Mouse (Mus musculus): ENCODE measurements around the gene Cfl1.
A peak's percentile ranks its signal among the peaks of the same experiment; 100 is the strongest.
"Not testable (repeated sequence)": the region's sequence is repeated elsewhere in the genome, so short reads cannot be mapped to it uniquely, and the experiment has no call there.

The Cfl1 gene

DNA sequence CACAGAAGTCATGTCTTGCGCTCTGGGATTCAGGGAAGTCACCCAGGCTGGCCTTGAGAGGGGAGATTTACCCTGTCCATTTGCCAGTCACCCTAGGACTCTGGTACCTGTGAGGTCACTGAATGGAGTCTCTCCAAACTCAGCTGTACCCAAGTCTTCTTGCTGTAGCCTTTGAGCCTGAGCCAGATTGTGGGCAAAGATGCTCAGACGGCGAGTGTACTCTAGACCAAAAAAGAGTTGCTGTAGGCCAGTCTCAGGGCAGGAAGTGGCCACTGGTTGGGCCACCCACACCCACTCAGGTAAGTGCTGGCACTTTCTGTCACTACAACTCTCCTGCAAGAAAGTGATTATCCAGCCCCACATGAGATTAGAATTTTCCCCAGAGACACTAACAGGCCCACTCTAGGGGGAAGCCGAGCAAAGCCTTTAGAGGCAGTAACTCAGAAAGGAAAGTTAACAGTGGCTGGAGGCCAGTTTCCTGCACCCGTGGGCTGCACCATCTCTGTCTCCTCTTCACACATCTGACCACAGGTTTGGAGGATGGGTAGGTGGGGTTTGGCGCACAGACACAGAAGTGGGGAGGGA is 23.2 kb upstream of the Cfl1 start:
- no peak for DNase-seq

DNA sequence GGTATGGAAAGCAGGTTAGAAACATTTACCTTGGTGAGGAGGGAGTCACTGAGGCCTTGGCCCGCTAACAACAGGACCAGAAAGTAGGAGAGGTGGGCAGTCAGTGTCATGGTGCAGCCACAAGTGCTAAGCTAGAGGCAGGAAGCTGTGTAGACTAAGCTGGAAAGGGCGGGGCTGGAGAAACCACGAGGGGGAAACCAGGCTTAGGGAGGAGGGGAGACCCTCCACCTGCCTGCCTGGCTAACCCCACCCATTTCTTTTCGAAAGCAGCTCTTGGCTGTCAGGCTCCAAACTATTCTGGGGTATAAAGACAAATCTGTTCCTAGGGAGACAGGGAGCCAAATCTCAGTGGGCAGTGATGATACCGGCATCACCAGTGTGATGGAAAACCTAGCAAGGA is 21.9 kb upstream of the Cfl1 start, which contains the start of gene Ctsw:
Gene Ctsw, minus strand, starts transcription at position 134 of the 400 bp plus-strand sequence.
- no peak for DNase-seq

DNA sequence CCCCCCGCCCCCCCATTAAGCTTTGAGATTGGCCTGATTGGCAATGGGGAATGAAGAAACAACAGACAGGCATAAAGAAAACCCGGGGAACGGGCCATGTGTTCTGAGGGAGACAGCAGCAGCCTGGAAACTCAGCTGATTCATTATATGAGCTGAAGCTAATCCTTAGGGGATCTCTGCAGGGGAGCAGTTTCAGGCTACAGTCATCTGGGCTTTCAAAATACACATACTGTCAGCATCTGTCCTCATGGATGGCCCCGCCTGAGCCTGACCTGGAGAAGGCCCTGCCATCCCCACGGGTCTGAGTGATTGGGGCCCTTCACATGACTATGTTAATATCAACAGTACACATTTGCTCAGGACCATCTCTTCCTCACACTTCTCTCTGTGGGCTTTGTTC is 18.4 kb upstream of the Cfl1 start:
- DNase-seq: no peak

DNA sequence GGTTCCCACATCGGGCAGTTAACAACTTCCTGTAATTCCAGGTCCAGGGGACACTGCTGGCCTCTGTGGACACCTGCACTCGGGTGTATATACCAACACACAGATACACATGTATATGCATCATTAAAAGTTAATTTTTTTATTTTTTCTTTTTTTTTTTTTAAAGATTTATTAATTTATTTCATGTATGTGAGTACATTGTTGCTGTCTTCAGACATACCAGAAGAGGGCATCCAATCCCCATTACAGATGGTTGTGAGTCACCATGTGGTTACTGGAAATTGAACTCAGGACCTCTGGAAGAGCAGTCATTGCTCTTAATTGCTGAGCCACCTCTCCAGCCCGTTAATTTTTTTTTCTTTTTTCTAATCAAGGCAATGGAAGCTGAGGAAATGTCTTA is 17.4 kb upstream of the Cfl1 start:
- no peak for DNase-seq

DNA sequence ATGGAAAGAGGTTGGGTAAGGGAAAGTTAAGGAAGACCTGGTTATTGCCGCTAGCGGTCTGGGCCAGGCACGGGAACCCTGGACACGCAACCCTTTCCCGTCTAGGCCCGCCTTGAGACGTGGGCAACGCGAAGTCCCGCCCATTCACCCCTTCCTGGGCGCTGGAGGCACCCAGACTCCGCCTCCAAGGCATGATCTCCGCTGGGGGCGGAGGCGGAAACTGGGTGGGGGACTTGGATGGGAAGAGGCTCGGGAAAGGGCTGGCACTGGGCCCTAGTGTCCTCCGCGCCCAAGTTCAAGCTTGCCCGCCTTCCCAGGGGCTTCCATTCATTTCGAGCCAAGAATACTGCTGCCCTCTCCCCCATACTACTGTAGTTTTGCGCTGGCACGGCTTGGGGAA is 16.5 kb upstream of the Cfl1 start, which contains the start of gene Efemp2:
Gene Efemp2, plus strand, starts transcription at position 235 of the 400 bp plus-strand sequence.
- DNase-seq: no peak

DNA sequence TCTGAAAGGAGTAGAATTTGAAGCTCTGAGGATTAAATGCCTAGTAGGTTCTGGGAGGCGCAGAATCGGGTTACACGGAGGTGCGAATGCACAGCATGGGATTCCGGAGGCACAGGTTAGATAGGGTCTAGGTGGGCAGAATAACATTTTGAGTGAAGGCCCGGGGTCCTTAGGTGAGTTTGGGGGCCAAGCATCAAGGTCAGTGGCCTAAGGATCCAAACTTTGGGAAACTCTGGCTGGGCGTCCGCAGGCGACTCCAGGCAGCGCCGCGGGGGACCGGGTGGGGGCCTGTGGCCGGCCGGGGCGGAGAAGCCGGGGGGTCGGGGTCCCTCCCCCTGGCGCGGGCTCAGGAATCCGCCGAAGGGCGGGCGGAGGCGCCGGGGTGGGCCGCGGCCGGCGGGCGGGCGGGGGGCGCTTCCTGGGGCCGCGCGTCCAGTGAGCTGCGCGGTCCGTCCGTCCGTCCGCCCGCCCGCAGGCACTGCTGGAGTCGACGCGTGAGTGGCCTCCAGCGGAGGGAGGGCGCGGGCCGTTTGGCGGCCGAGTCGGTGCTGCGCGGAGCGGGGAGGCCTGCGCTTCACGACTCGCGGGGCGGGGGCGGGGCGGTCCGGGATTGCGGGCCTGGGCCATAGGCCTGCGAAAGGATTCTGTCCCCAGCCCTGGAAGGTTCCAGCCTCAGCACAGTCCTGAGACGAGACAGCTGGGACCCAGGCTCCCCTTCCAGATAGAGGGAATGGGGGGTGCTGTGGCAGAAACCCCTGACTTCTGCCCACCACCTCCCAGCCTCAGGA is 15.8 kb upstream of the Cfl1 start:
- no peak for DNase-seq

DNA sequence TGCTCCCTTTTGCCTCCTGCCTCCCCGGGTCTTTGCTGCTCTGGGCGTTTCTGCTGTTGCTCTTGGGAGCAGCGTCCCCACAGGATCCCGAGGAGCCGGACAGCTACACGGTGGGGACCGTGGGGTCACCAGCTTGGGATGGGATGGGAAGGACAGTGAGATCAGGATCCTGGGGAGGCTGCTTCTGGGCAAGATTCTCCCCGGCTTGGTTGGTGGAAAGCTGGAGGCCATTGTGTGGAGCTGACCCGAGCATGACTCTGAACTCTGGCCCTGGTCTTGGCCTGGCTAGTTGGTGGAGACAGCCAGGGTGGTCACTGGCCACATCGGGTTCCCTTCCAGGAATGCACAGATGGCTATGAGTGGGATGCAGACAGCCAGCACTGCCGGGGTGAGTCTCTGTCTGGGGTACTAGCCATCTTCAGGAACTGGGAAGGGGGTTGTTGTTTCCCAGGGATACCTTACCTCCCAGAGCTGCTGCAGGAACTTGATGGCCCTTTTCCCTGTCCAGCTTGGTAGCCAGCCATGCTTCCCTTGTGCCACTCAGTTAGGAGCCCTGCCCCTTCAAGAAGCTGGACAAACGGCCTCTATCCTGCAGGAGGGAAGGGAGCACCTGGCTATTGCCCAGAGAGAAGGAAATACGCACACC is 15.1 kb upstream of the Cfl1 start:
- DNase-seq: no peak

DNA sequence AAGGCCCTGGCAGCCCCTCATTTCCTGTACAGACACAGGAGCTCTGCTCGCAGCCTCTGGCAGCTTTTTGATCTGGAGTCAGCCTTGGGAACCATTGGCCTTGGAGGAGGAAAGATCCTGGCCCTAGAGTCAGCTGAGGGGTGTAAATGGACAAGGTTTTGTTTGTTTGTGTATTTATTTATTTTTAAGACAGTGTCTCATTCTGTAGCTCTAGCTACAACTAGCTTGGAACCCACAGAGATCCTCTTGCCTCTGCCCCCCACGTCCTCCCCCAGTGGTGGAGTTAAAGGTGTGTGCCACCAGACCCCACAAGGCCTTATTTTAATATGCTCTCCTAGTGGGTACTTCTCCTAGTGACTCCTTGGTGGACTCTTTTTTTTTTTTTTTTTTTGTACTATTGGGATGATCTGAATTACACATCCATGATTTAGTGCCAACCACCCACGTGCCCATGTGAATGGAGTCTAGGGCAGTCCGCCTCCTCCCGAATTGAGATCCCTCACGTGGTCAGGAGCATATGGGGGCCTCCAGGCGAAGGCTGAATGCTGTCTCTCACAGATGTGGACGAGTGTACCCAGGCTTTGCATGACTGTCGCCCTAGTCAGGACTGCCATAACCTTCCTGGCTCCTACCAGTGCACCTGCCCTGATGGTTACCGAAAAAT is 13.1 kb upstream of the Cfl1 start:
- no peak for DNase-seq

DNA sequence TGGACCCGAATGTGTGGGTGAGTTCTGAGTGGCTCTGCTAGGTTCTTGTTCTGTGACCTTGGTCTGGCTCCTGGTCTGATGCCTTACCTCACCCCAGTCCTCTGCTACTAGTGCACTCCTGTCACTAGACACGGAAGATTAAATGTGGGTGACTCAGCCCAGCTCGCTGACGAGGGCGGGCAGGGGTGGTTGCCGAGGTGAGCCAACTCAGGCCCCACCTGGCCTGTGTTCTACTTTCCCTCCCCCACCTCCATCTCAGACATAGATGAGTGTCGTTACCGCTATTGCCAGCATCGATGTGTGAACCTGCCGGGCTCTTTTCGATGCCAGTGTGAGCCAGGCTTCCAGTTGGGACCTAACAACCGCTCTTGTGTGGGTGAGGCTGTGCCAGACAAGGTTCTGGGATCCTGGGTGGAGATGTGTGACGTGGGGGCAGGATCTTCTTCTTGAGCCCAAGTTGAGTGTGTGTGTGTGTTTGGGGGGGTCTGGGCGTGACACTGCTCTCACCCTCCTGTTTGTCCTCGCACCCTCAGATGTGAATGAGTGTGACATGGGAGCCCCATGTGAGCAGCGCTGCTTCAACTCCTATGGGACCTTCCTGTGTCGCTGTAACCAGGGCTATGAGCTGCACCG is 12.5 kb upstream of the Cfl1 start:
- DNase-seq: no peak

DNA sequence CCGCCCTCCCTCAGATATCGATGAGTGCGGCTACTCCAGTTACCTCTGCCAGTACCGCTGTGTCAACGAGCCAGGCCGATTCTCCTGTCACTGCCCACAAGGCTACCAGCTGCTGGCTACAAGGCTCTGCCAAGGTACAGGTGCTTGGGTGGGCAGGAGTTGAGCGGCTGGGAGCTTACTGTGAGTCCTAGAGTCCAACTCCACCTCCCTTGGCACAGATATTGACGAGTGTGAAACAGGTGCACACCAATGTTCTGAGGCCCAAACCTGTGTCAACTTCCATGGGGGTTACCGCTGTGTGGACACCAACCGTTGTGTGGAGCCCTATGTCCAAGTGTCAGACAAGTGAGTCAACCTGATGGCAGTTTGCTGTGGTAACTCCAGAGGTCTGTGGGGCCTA is 10.2 kb upstream of the Cfl1 start:
- no peak for DNase-seq

DNA sequence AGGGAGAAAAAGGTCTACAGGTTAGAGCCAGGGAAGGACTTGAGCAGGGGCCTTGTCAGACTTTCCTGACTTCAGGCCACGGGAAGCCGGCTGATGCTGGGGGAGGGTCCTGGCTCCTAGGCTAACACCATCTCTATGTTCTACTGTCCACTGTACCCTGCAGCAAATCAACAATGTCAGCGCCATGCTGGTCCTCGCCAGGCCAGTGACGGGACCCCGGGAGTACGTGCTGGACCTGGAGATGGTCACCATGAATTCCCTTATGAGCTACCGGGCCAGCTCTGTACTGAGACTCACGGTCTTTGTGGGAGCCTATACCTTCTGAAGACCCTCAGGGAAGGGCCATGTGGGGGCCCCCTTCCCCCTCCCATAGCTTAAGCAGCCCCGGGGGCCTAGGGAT is 8.9 kb upstream of the Cfl1 start:
- DNase-seq: no peak

DNA sequence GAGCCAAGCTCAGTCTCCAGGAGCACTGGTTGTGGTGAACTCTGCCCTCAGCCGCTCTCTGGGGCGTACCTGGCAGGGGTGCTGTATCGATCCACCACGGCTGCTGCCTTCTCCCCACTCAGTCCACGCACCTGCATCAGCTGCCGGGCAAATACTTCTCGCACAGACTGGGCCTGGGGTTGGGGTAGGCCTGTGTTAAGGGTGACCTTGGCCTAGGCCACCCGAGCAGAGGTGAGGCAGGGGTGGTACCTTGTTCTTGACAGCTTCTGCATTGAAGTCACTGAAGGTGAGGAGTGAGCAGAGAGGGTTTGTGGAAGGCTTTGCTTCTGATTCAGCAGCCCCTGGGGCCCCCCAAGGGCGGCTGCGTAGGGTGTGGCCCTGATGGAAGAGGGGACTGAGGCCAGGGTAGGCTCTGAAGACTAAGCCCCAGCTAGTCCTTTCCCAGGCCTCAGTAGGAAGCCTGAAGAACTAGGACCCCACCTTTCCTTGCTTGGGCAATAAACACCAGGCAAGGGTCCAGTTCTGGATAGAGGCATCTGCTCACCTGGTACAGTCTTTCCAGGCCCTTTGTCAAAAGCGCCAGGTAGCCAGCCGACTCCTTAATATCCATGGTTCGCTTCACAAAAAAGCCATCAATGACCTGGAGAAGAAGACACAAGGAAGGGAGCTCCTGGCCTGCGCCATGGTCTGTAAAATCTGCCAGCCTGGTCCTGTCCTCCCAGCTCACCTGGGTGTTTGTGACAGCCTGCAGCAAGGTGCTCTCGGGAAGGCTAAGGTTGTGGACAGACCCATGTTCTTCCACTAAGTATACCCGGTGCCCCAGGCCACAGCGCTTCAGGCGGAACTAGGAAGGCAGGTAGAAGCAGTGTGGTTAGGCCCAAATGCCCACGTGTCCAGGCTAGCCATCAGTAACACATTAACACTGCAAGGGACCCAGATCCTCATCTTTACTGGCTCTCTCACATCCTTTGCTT is 6.6 kb upstream of the Cfl1 start:
- DNase-seq: no peak

DNA sequence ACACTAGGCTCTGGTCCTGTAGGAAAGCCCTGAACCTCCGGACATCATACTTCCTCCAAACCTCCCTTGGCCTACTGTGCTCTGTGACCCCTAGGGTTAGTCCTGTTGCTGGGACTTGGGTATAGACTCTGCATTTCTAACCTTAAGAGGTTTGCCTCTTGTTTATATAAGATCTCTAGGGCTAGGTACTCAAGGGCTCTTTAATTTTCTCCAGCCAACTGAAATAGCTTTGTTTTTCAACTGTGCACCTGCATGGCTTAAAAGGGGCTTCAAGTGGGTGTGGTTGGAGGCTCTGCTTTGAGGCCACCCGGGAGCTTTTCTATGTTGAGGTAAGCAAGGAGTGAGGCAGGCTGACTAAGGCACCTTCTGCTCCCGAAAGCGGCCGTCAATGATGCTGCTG is 5.8 kb upstream of the Cfl1 start:
- no peak for DNase-seq

DNA sequence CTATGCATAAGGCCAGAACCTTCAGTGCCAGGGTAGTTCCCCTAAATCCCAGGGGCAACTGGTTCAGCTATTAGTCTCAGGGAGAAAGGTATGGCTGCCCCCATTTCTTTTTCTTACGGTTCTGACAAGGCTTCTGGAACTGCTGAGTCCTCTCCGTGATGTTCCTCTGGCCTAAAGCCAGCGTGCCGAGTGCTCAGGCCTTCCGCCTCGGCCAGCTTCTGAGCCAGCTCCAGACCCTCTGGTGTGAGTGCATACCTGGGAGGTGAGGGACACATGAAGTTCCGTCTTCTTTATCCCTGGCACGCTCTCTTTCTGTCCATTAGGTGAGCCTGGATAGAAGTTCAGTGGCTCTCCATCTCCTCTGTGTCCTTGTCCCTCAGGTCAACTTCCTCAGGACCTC is 4.9 kb upstream of the Cfl1 start:
- DNase-seq: no peak

DNA sequence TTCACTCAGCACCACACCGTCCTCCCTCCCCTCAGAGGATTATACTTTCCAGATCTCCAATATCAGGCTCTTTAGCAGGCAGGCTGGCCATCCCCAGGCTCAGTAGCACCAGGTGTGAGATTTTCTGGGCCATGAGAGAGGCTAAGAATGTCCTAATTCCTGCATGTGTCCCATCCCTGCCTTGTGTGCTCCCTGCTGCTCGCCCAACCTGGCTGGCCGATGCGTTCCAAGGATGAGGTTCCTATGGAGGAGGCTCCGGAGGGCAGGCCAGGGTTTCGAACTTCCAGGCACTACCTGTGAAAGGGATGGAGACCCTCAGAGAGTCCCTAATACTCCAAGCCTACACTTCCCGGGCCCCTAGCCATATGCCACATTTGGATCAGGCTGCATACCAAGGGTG is 4.4 kb upstream of the Cfl1 start:
- DNase-seq: no peak

DNA sequence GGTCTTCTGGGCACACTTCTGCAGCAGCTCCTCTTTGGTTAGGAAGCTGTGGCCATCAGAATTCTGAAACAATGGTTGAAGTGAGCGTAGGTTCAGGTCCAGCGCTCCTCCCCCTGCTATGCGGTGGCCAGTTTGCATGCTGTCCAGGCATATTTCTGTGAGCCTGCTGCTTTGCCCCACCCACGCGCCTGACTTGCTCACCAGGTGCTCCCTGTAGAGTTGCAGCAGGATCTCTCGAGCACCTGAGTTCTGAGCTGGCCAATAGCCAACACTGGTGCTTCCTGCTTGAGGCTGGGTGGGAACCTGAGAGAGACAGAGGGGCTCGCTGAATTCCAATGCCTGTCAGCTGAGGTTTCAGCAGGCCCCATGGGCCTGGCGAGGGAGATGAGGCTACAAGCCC is 4.0 kb upstream of the Cfl1 start:
- DNase-seq: no peak

DNA sequence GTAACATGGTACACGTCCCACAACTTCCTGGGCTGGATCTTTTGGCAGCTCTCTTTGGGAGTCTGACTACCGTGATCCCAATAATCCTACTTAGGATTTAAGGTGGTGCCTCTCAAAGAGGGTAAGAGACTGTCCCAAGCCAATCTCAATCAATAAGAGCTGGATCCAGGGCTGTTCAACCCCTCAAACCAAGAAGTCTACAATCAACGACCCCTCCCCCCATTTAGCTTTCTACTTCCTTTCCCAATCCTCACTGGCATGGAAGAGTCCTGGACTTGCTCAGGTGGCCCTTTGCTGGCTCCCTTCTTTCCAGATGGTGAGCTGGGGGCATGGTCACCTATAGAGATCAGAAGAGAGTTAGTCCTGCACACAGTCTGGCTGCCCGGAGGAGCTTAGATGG is 3.5 kb upstream of the Cfl1 start:
- no peak for DNase-seq

DNA sequence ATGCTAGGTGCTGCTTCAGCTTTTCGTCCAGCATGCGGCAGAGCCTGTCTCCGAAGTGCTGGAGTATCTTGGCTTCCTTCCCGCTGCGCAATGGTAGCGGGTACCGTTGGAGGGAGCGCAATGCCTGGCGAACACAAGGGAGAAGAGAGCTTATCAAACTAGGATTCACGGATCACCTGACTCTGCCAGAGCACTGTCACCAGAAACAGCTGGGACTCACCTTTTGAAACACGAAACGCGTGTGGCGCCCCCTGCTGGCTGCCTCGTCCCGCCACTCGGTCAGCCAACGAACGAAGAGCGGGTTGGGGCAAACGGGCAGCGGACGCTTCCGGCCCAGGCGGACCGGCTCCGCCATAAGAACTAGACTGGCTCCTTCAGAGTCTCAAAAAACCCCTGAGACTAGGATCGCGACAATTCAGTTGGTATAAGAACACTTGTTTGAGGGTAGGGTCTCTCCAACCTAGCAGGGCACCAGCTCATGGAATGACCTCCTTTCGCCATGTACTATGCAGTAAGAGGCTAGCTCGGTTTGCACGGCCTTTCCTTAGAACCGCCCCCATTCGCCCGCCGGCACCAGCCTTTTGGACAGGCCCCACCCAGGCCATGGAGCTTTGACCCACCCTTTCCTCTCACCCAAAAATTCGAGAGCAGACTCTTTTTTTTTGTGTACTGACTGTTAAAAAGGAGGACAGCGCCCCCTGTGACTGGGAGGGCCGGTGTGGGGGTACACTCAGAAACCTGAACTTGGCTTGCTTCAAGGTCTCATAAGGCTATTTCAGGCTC is 2.3 kb upstream of the Cfl1 start, which contains the start of gene Mus81:
Gene Mus81, minus strand, starts transcription at position 635 of the 783 bp plus-strand sequence.
- DNase-seq: peak; percentile 99

DNA sequence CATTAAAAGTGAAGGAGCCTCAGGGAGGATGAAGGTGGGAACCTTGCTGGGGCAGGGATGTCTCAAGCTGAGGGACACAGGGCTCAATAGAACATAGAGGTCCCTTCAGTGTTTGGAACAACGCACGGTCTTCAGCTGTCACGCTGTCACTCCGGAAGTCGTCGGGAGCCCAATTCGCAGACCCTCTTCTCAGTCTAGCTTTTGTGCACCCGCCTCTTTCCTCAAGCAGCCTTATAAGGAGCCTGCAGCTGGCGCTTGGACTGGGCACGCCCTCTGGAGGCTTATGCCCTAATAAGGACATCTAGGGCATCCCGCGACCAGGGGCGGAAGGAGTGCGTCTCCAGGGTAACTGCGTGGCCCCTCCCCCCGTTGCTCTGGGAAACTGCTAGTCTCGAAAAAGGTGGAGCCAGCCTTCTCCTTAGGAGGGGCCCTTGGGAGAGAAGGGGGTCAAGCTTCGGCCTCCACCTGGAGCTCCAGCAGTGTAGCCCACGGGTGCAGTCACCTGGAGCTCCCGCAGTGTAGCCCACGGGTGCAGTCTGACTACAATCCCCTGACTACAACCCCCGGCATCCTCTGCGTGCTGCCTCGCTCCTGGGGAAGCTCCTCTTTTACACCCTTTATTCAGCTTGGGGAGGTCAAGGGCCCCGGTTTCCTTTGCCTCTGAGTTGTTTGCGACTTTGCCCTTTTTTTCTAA is 1.2 kb upstream of the Cfl1 start:
- DNase-seq: peak; percentile 95 to 96

DNA sequence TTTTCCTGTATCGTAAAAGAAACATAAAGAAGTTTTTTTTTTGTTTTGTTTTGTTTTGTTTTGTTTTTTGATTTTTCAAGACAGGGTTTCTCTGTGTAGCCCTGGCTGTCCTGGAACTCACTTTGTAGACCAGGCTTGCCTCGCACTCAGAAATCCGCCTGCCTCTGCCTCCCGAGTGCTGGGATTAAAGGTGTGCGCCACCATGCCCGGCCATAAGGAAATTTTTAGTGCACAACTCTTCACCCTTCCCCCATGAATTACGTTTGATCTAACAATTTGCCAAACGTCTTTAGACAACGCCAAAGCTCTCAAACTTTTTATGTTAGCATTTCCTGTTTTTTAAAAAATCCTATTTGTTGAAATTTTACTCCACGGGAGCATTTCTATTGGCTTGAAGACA is 534 bp upstream of the Cfl1 start:
- DNase-seq: not testable (repeated sequence)
